Mouse (Mus musculus): ENCODE results near the gene Ccdc116. TPM values are rescaled to one million over a fixed set of nuclear protein-coding genes. Genes with fewer than 3 reads are reported as not detected.

The Ccdc116 gene
- polyA plus RNA-seq, 1 experiment: 276 TPM

GRCm38 (mm10) chr16:17131191-17132088, 15.6 kb downstream of the Ccdc116 start:
- H3K27ac ChIP-seq (ENCODE audit: control insufficient read depth, insufficient read depth, low read depth, low read length): peak overlapping the region; percentile 95
- H3K36me3 ChIP-seq (ENCODE audit: control insufficient read depth, insufficient read depth, low read length): no peaks in the 10 kb centered on the region; the same call in 1 of the 2 replicates
- peak; percentile 55; the same call in 1 of the 2 replicates for TF ChIP-seq POLR2A (IDR thresholded peaks at IDR 0.05; ENCODE audit: control insufficient read depth, low read depth, low read length)
- TF ChIP-seq CTCF (IDR thresholded peaks at IDR 0.05; ENCODE audit: control insufficient read depth, insufficient read depth, insufficient replicate concordance, low read depth, low read length): peak; percentile 11; the same call in 1 of the 2 replicates
- peak overlapping the region; percentile 97 for H3K4me3 ChIP-seq (ENCODE audit: control insufficient read depth, low read depth, low read length)
- H3K4me1 ChIP-seq (ENCODE audit: control insufficient read depth, insufficient read depth, low read length): peaks cover 11% of the 10 kb centered on the region
- H3K27me3 ChIP-seq (ENCODE audit: control insufficient read depth, insufficient read depth, low read length): no peaks in the 10 kb centered on the region

GRCm38 (mm10) chr16:17127292-17127691, 19.7 kb downstream of the Ccdc116 start:
- Histone ChIP-seq H3K27me3 (ENCODE audit: control insufficient read depth, insufficient read depth, low read length) (no peaks in the 10 kb centered on the region), H3K4me3 (ENCODE audit: control insufficient read depth, low read depth, low read length) (no peak overlapping the region), H3K4me1 (ENCODE audit: control insufficient read depth, insufficient read depth, low read length) (peaks cover 19% of the 10 kb centered on the region), H3K27ac (ENCODE audit: control insufficient read depth, insufficient read depth, low read depth, low read length) (no peak overlapping the region), H3K36me3 (ENCODE audit: control insufficient read depth, insufficient read depth, low read length) (no peaks in the 10 kb centered on the region; the same call in 1 of the 2 replicates)
- TF ChIP-seq POLR2A (IDR thresholded peaks at IDR 0.05; ENCODE audit: control insufficient read depth, low read depth, low read length) (no peak), CTCF (IDR thresholded peaks at IDR 0.05; ENCODE audit: control insufficient read depth, insufficient read depth, insufficient replicate concordance, low read depth, low read length) (peak; percentile 54; the same call in 1 of the 2 replicates)

- H3K27me3 ChIP-seq (ENCODE audit: control insufficient read depth, insufficient read depth, low read length): no peaks in the 10 kb centered on the region
- H3K27ac ChIP-seq (ENCODE audit: control insufficient read depth, insufficient read depth, low read depth, low read length): no peak within 1 kb of the TSS
- peak within 1 kb of the TSS; percentile 71 for H3K4me3 ChIP-seq (ENCODE audit: control insufficient read depth, low read depth, low read length)
- peaks cover 12% of the 10 kb centered on the region for H3K4me1 ChIP-seq (ENCODE audit: control insufficient read depth, insufficient read depth, low read length)
- no peaks in the 10 kb centered on the region for H3K36me3 ChIP-seq (ENCODE audit: control insufficient read depth, insufficient read depth, low read length)
- no peak for TF ChIP-seq POLR2A (IDR thresholded peaks at IDR 0.05; ENCODE audit: control insufficient read depth, low read depth, low read length)
- no peak for TF ChIP-seq CTCF (IDR thresholded peaks at IDR 0.05; ENCODE audit: control insufficient read depth, insufficient read depth, insufficient replicate concordance, low read depth, low read length)
Measured at GRCm38 (mm10) chr16:17124871-17125520, 22.0 kb downstream of the Ccdc116 start, which contains the start of gene 2610318N02Rik. TSS of gene 2610318N02Rik (minus strand) at chr16:17125167.

GRCm38 (mm10) chr16:17124119-17124870, 22.7 kb downstream of the Ccdc116 start:
- Histone ChIP-seq H3K27ac (ENCODE audit: control insufficient read depth, insufficient read depth, low read depth, low read length) (no peak overlapping the region), H3K4me1 (ENCODE audit: control insufficient read depth, insufficient read depth, low read length) (peaks cover 12% of the 10 kb centered on the region), H3K27me3 (ENCODE audit: control insufficient read depth, insufficient read depth, low read length) (no peaks in the 10 kb centered on the region), H3K4me3 (ENCODE audit: control insufficient read depth, low read depth, low read length) (peak overlapping the region; percentile 71), H3K36me3 (ENCODE audit: control insufficient read depth, insufficient read depth, low read length) (no peaks in the 10 kb centered on the region)
- TF ChIP-seq CTCF (IDR thresholded peaks at IDR 0.05; ENCODE audit: control insufficient read depth, insufficient read depth, insufficient replicate concordance, low read depth, low read length) (no peak), POLR2A (IDR thresholded peaks at IDR 0.05; ENCODE audit: control insufficient read depth, low read depth, low read length) (no peak)

- Histone ChIP-seq H3K4me3 (ENCODE audit: control insufficient read depth, low read depth, low read length) (peak overlapping the region; percentile 86), H3K27ac (ENCODE audit: control insufficient read depth, insufficient read depth, low read depth, low read length) (peak overlapping the region; percentile 69), H3K27me3 (ENCODE audit: control insufficient read depth, insufficient read depth, low read length) (no peaks in the 10 kb centered on the region), H3K36me3 (ENCODE audit: control insufficient read depth, insufficient read depth, low read length) (no peaks in the 10 kb centered on the region), H3K4me1 (ENCODE audit: control insufficient read depth, insufficient read depth, low read length) (peaks cover 12% of the 10 kb centered on the region)
- TF ChIP-seq POLR2A (IDR thresholded peaks at IDR 0.05; ENCODE audit: control insufficient read depth, low read depth, low read length): peak; percentile 85; the same call in 1 of the 2 replicates
- TF ChIP-seq CTCF (IDR thresholded peaks at IDR 0.05; ENCODE audit: control insufficient read depth, insufficient read depth, insufficient replicate concordance, low read depth, low read length): no peak
Measured at GRCm38 (mm10) chr16:17121569-17121968, 25.5 kb downstream of the Ccdc116 start.

- no peak for TF ChIP-seq CTCF (IDR thresholded peaks at IDR 0.05; ENCODE audit: control insufficient read depth, insufficient read depth, insufficient replicate concordance, low read depth, low read length)
- no peak for TF ChIP-seq POLR2A (IDR thresholded peaks at IDR 0.05; ENCODE audit: control insufficient read depth, low read depth, low read length)
- Histone ChIP-seq H3K4me1 (ENCODE audit: control insufficient read depth, insufficient read depth, low read length) (peaks cover 3% of the 10 kb centered on the region), H3K4me3 (ENCODE audit: control insufficient read depth, low read depth, low read length) (no peak overlapping the region), H3K27me3 (ENCODE audit: control insufficient read depth, insufficient read depth, low read length) (no peaks in the 10 kb centered on the region), H3K36me3 (ENCODE audit: control insufficient read depth, insufficient read depth, low read length) (no peaks in the 10 kb centered on the region), H3K27ac (ENCODE audit: control insufficient read depth, insufficient read depth, low read depth, low read length) (no peak overlapping the region)
Measured at GRCm38 (mm10) chr16:17117309-17117799, 29.7 kb downstream of the Ccdc116 start.
